Mouse (Mus musculus) cerebellum, adult 2 months (tissue): Measurements from ENCODE around the gene Tmem238. TPM values are rescaled to one million over a fixed set of nuclear protein-coding genes. Genes with fewer than 3 reads are reported as not detected.

Source experiments
- DNase-seq, 2 experiments: peaks; one replicate each; pipeline ENCODE4 v3.0.0; 2021
- H3K27ac ChIP-seq: fragments of 200-500 bp; 2 replicates; pipeline ENCODE4 v1.5.1; 2012; ENCODE audit warnings: low read length, control low read depth, inconsistent platforms; ENCODE audit not compliant: insufficient read depth
- H3K27me3 ChIP-seq: fragments of 200-500 bp; 2 replicates; pipeline ENCODE4 v1.6.1; 2012; ENCODE audit warnings: inconsistent platforms, mild to moderate bottlenecking, low read length, moderate library complexity; ENCODE audit not compliant: control insufficient read depth, insufficient read depth
- H3K4me1 ChIP-seq: fragments of 200-500 bp; 2 replicates; pipeline ENCODE4 v1.6.1; 2011; ENCODE audit warnings: low read length; ENCODE audit not compliant: control insufficient read depth, insufficient read depth
- H3K4me3 ChIP-seq: fragments of 200-500 bp; replicated peaks from 2 replicates; pipeline ENCODE3; 2011; ENCODE audit warnings: mild to moderate bottlenecking, low read depth, low read length, control low read depth; ENCODE audit not compliant: insufficient read depth
- CTCF ChIP-seq: fragments of 200-500 bp; IDR thresholded peaks from 2 replicates; pipeline ENCODE4 v1.5.1; 2011; ENCODE audit warnings: low read depth, mild to moderate bottlenecking, control low read depth, low read length, moderate library complexity, borderline replicate concordance; ENCODE audit not compliant: insufficient read depth
- POLR2A ChIP-seq: fragments of 200-500 bp; IDR thresholded peaks from 2 replicates; pipeline ENCODE4 v1.6.1; 2011; ENCODE audit warnings: low read length, control low read depth, borderline replicate concordance; ENCODE audit not compliant: insufficient read depth
- WGBS: fragments of 180-500 bp; shearing (Covaris S2); methylation state at CpG from one replicate; pipeline ENCODE4 v1.1.7; 2018; 5-methylcytosine and 5-hydroxymethylcytosine counted together
- polyA plus RNA-seq: library from polyadenylated mRNA; depleted of rRNA; stranded (reverse); fragments of >200 nt; gene quantifications from 2 replicates; pipeline ENCODE4 v1.2.3, GENCODE M21; 2012

Gene Tmem238
- polyA plus RNA-seq, 1 experiment = 13.2 TPM

GRCm38 (mm10) chr7:4764946-4765710 is 24.3 kb downstream of the Tmem238 start:
- TF ChIP-seq CTCF = no peak
- TF ChIP-seq POLR2A = no peak
- no peaks in the 10 kb centered on the region for H3K4me1 ChIP-seq
- H3K4me3 ChIP-seq = no peak overlapping the region
- no peak overlapping the region; the same call in 1 of the 2 replicates for H3K27ac ChIP-seq
- no peaks in the 10 kb centered on the region for H3K27me3 ChIP-seq
- no peak for DNase-seq
- WGBS = 25% methylated on average over 4 of the region's 4 CpGs

GRCm38 (mm10) chr7:4759670-4760069 is 29.8 kb downstream of the Tmem238 start:
- H3K27ac ChIP-seq = no peak overlapping the region
- no peaks in the 10 kb centered on the region for H3K4me1 ChIP-seq
- 46% methylated on average over 1 of the region's 1 CpGs for WGBS
- H3K4me3 ChIP-seq = no peak overlapping the region
- TF ChIP-seq CTCF (no peak), POLR2A (no peak)
- no peaks in the 10 kb centered on the region for H3K27me3 ChIP-seq
- no peak for DNase-seq

GRCm38 (mm10) chr7:4752821-4753570 is 36.5 kb downstream of the Tmem238 start, which contains the start of gene Cox6b2:
Gene Cox6b2, minus strand, starts transcription at chr7:4753094.
- peak; percentile 22 to 32 for DNase-seq
- no peak within 1 kb of the TSS for H3K4me3 ChIP-seq
- H3K27ac ChIP-seq = no peak within 1 kb of the TSS
- H3K27me3 ChIP-seq = no peaks in the 10 kb centered on the region
- WGBS = 8% methylated on average over 24 of the region's 24 CpGs
- peaks cover 3% of the 10 kb centered on the region; the same call in 1 of the 2 replicates for H3K4me1 ChIP-seq
- TF ChIP-seq CTCF (no peak), POLR2A (no peak)

- no peaks in the 10 kb centered on the region for H3K27me3 ChIP-seq
- TF ChIP-seq CTCF (no peak), POLR2A (no peak)
- no peak overlapping the region for H3K4me3 ChIP-seq
- 3% methylated on average over 30 of the region's 30 CpGs for WGBS
- peak in 1 of 2 experiments; percentile 20 for DNase-seq
- peaks cover 3% of the 10 kb centered on the region; the same call in 1 of the 2 replicates for H3K4me1 ChIP-seq
- no peak overlapping the region for H3K27ac ChIP-seq
These were observed 37.3 kb downstream of the Tmem238 start for GRCm38 (mm10) chr7:4751971-4752820.

- H3K4me1 ChIP-seq = peaks cover 3% of the 10 kb centered on the region; the same call in 1 of the 2 replicates
- DNase-seq = no peak
- no peak overlapping the region for H3K4me3 ChIP-seq
- TF ChIP-seq CTCF (no peak), POLR2A (no peak)
- WGBS = 75% methylated on average over 2 of the region's 2 CpGs
- no peaks in the 10 kb centered on the region for H3K27me3 ChIP-seq
- no peak overlapping the region for H3K27ac ChIP-seq
These were observed 40.3 kb downstream of the Tmem238 start for GRCm38 (mm10) chr7:4749169-4749568.

GRCm38 (mm10) chr7:4748321-4748720 is 41.1 kb downstream of the Tmem238 start:
- Histone ChIP-seq H3K4me3 (no peak overlapping the region), H3K27ac (no peak overlapping the region), H3K27me3 (no peaks in the 10 kb centered on the region), H3K4me1 (peaks cover 3% of the 10 kb centered on the region; the same call in 1 of the 2 replicates)
- TF ChIP-seq CTCF = no peak
- no peak for TF ChIP-seq POLR2A
- DNase-seq = no peak
- 79% methylated on average over 4 of the region's 4 CpGs for WGBS
